15 mouse cellular contexts compared by ENCODE assay signal in genomic region chr9:68799065-68799464, GRCm38 (mm10).
DNase-seq lines count a peak whose midpoint lies in the region; ATAC-seq lines count a peak whose summit lies in the region.
"Had no signal": no experiment of that assay in that cellular context is flagged by ENCODE, and none has a peak within 500 bp of the region (broad histone marks: within the 10 kb centered on the region; RNA-seq: fewer than 3 reads in every experiment).

No protein-coding gene starts in this region.

- no peaks in the 10 kb centered on the region for H3K36me3 ChIP-seq in hindbrain, embryonic 14.5 days (replicated peaks; ENCODE audit: control insufficient read depth, insufficient read depth)
- H3K36me3 ChIP-seq: heart, embryonic 13.5 days; limb, embryonic 15.5 days; midbrain, embryonic 15.5 days had no signal

- H3K9me3 ChIP-seq in hindbrain, embryonic 14.5 days (ENCODE audit: control insufficient read depth, low read length): no peaks in the 10 kb centered on the region
- H3K9me3 ChIP-seq: heart, embryonic 13.5 days; limb, embryonic 15.5 days; midbrain, embryonic 15.5 days had no signal

- no peak overlapping the region for H3K4me3 ChIP-seq in hindbrain, embryonic 14.5 days (replicated peaks; ENCODE audit: low read length)
- H3K4me3 ChIP-seq: heart, embryonic 13.5 days; limb, embryonic 15.5 days; midbrain, embryonic 15.5 days had no signal

- ATAC-seq in hindbrain, embryonic 14.5 days (ENCODE audit: low FRiP score): no peak
- ATAC-seq: intestine, postnatal 0 days; midbrain, embryonic 15.5 days had no signal

- intact Hi-C loops in left cerebral cortex, postnatal 4 days (cut with DNase I): no loop called here

- DNase-seq in left cerebral cortex, adult 11 months (ENCODE audit: low spot score): peak; percentile 42
- no peak for DNase-seq in left cerebral cortex, postnatal 4 days
- DNase-seq in layer of hippocampus, adult 9-10 months (ENCODE audit: low spot score): peak; percentile 54
- DNase-seq in right cerebral cortex, adult 18-20 months: peak; percentile 57
- DNase-seq in adipocyte (ENCODE audit: low spot score): no peak
- no peak for DNase-seq in heart, adult 11 months
- DNase-seq in hindbrain, embryonic 14.5 days (ENCODE audit: low spot score): no peak
- DNase-seq: cerebellum, adult 8-10 months; gastrocnemius, postnatal 25 days; kidney, postnatal 36 days; lung, adult 2 months had no signal

- no peak overlapping the region for H3K27ac ChIP-seq in hindbrain, embryonic 14.5 days
- H3K27ac ChIP-seq: heart, embryonic 13.5 days; limb, embryonic 15.5 days; midbrain, embryonic 15.5 days had no signal

- no peak overlapping the region for H3K9ac ChIP-seq in hindbrain, embryonic 14.5 days
- H3K9ac ChIP-seq: heart, embryonic 13.5 days; limb, embryonic 15.5 days; midbrain, embryonic 15.5 days had no signal

- 0 out of 2 replicates have a peak, but pooled peaks cover 9% of the 10 kb centered on the region for H3K4me1 ChIP-seq in hindbrain, embryonic 14.5 days (replicated peaks; ENCODE audit: control insufficient read depth, insufficient read depth, low read length)
- H3K4me1 ChIP-seq: midbrain, embryonic 15.5 days had no signal

- whole genome bisulfite sequencing in hindbrain, embryonic 14.5 days: 93% methylated on average over 6 of the region's 6 CpGs

- no peaks in the 10 kb centered on the region for H3K27me3 ChIP-seq in hindbrain, embryonic 14.5 days (ENCODE audit: control insufficient read depth, insufficient read depth, low read length)
- H3K27me3 ChIP-seq: heart, embryonic 13.5 days; midbrain, embryonic 15.5 days had no signal

- no peak overlapping the region for H3K4me2 ChIP-seq in hindbrain, embryonic 14.5 days (replicated peaks)
- H3K4me2 ChIP-seq: heart, embryonic 13.5 days; limb, embryonic 15.5 days; midbrain, embryonic 15.5 days had no signal

Comparison
In these comparisons a context has a peak if more than half of its experiments do, and no peak if none do; other contexts are left out.
1. DNase-seq: peak in left cerebral cortex, adult 11 months (single experiment), layer of hippocampus, adult 9-10 months (single experiment) and right cerebral cortex, adult 18-20 months (single experiment); none in left cerebral cortex, postnatal 4 days (single experiment), adipocyte (single experiment), heart, adult 11 months (single experiment) and hindbrain, embryonic 14.5 days (single experiment).